27 mouse cellular contexts compared by ENCODE assay signal in genomic region chr16:38324311-38324710, GRCm38 (mm10). TPM values are rescaled to one million over a fixed set of nuclear protein-coding genes. Genes with fewer than 3 reads are reported as not detected.
DNase-seq lines count a peak whose midpoint lies in the region; TF ChIP-seq lines count a peak whose summit lies in the region.
"Had no signal": no experiment of that assay in that cellular context is flagged by ENCODE, and none has a peak within 500 bp of the region (broad histone marks: within the 10 kb centered on the region; RNA-seq: fewer than 3 reads in every experiment).

No protein-coding gene starts in this region.

- no peaks in the 10 kb centered on the region for H3K27me3 ChIP-seq in testis, adult 2 months (ENCODE audit: control insufficient read depth, insufficient read depth, low read length)
- H3K27me3 ChIP-seq: CH12.LX; embryonic facial prominence, embryonic 13.5 days; embryonic facial prominence, embryonic 15.5 days; forebrain, embryonic 12.5 days had no signal

- peaks cover 6% of the 10 kb centered on the region; the same call in 1 of the 2 replicates for H3K4me1 ChIP-seq in testis, adult 2 months (ENCODE audit: control insufficient read depth, insufficient read depth, low read length)
- H3K4me1 ChIP-seq: embryonic facial prominence, embryonic 13.5 days; embryonic facial prominence, embryonic 15.5 days; forebrain, embryonic 12.5 days had no signal

- H3K36me3 ChIP-seq in testis, adult 2 months (ENCODE audit: control insufficient read depth, insufficient read depth, low read length): no peaks in the 10 kb centered on the region
- H3K36me3 ChIP-seq: embryonic facial prominence, embryonic 13.5 days; embryonic facial prominence, embryonic 15.5 days; forebrain, embryonic 10.5 days; forebrain, embryonic 12.5 days had no signal

- no peak for DNase-seq in testis, postnatal 10 days (ENCODE audit: low spot score)
- DNase-seq in ZHBTc4 (ENCODE audit: low read depth, low spot score): peak; percentile 53
- no peak for DNase-seq in natural killer cell, adult 2 months (ENCODE audit: low spot score in 2 of 2)
- no peak for DNase-seq in frontal cortex, postnatal 10 days (ENCODE audit: low spot score in 2 of 2)
- DNase-seq: adrenal gland, adult 2 months; adrenal gland, postnatal 10 days; adrenal gland, postnatal 25 days; B cell, adult 2 months; cerebellum, adult 11 months; cerebellum, adult 18-20 months; cerebellum, adult 8-10 months; cerebellum, adult 9-11 months; cerebellum, postnatal 14 days; cerebellum, postnatal 36 days; embryo, embryonic 11 days had no signal

- peak overlapping the region; percentile 47 for H3K4me3 ChIP-seq in testis, adult 2 months (ENCODE audit: control insufficient read depth, low read depth, low read length)
- H3K4me3 ChIP-seq: embryonic facial prominence, embryonic 13.5 days; embryonic facial prominence, embryonic 15.5 days; erythroblast, embryonic 14.5 days; forebrain, embryonic 10.5 days; forebrain, embryonic 12.5 days had no signal

- TF ChIP-seq POLR2A in testis, adult 2 months (IDR thresholded peaks at IDR 0.05; ENCODE audit: control insufficient read depth, low read depth, low read length): no peak

- TF ChIP-seq CTCF in testis, adult 2 months (IDR thresholded peaks at IDR 0.05; ENCODE audit: control insufficient read depth, insufficient read depth, insufficient replicate concordance, low read depth, low read length): no peak

- no peak overlapping the region for H3K27ac ChIP-seq in testis, adult 2 months (ENCODE audit: control insufficient read depth, insufficient read depth, low read depth, low read length)
- H3K27ac ChIP-seq: embryonic facial prominence, embryonic 13.5 days; embryonic facial prominence, embryonic 15.5 days; forebrain, embryonic 10.5 days; forebrain, embryonic 12.5 days had no signal

RNA-seq across cellular contexts. Expression of gene Maats1, which starts 17.6 kb away (rescaled TPM):
- 22.4 and 23.4 TPM in 2 replicates for polyA plus RNA-seq in testis, adult 2 months (2012; rRNA removed)
- polyA plus RNA-seq: adrenal gland, adult 2 months; erythroblast, embryonic 14.5 days had no signal

RNA-seq across cellular contexts. Expression of gene Cox17, which starts 22.5 kb away (rescaled TPM):
- polyA plus RNA-seq in testis, adult 2 months (2012; rRNA removed): 53.2 and 68.3 TPM in 2 replicates

RNA-seq across cellular contexts. Expression of gene Gm21987, which starts 22.5 kb away (rescaled TPM):
- polyA plus RNA-seq in testis, adult 2 months (2012; rRNA removed): not detected in 2 replicates
- polyA plus RNA-seq: adrenal gland, adult 2 months; brain, embryonic 14.5 days; CD4-positive, CD25-positive, alpha-beta regulatory T cell, adult 4 months; embryonic facial prominence, embryonic 13.5 days; embryonic facial prominence, embryonic 15.5 days; forebrain, embryonic 10.5 days; forebrain, embryonic 12.5 days; forebrain, embryonic 14.5 days; forebrain, embryonic 16.5 days had no signal

RNA-seq across cellular contexts. Expression of gene Nr1i2, which starts 29.7 kb away (rescaled TPM):
- 0.22 and 0.36 TPM in 2 replicates for polyA plus RNA-seq in testis, adult 2 months (2012; rRNA removed)
- polyA plus RNA-seq: adrenal gland, adult 2 months; brain, embryonic 14.5 days; CD4-positive, CD25-positive, alpha-beta regulatory T cell, adult 4 months; embryonic facial prominence, embryonic 11.5 days; embryonic facial prominence, embryonic 13.5 days; embryonic facial prominence, embryonic 15.5 days; erythroblast, embryonic 14.5 days; forebrain, embryonic 10.5 days; forebrain, embryonic 12.5 days; forebrain, embryonic 14.5 days; forebrain, embryonic 16.5 days had no signal

RNA-seq across cellular contexts. Expression of gene Popdc2, which starts 37.7 kb away (rescaled TPM):
- 1.4 and 2.0 TPM in 2 replicates for polyA plus RNA-seq in testis, adult 2 months (2012; rRNA removed)
